Mouse (Mus musculus): ENCODE measurements around the gene Ltb. TPM values are rescaled to one million over a fixed set of nuclear protein-coding genes. Genes with fewer than 3 reads are reported as not detected.

Gene Ltb
- polyA plus RNA-seq, 1 experiment from 2014 or later: 0.48 TPM

- ATAC-seq (replicated peaks; ENCODE audit: insufficient number of reproducible peaks, low FRiP score, low TSS enrichment, low read depth) (no peak), DNase-seq (ENCODE audit: low spot score) (no peak)
- 84% methylated on average over 7 of the region's 7 CpGs for WGBS
- Histone ChIP-seq H3K4me3 (ENCODE audit: low read depth, low read length) (no peak overlapping the region), H3K4me2 (ENCODE audit: low read depth, low read length) (no peak overlapping the region), H3K27me3 (ENCODE audit: control insufficient read depth, insufficient read depth, low read length) (no peaks in the 10 kb centered on the region), H3K9me3 (replicated peaks; ENCODE audit: control insufficient read depth, low read length) (no peaks in the 10 kb centered on the region), H3K9ac (replicated peaks; ENCODE audit: low read length) (no peak overlapping the region), H3K4me1 (ENCODE audit: control insufficient read depth, insufficient read depth, low read length) (peaks cover 2% of the 10 kb centered on the region; the same call in 1 of the 2 replicates), H3K27ac (replicated peaks; ENCODE audit: low read depth, low read length) (no peak overlapping the region), H3K36me3 (replicated peaks; ENCODE audit: control insufficient read depth, insufficient read depth, low read depth, low read length) (no peaks in the 10 kb centered on the region)
Observed at GRCm38 (mm10) chr17:35167794-35168193, 26.4 kb upstream of the Ltb start.

GRCm38 (mm10) chr17:35168541-35169207 is 25.6 kb upstream of the Ltb start:
- H3K4me1 ChIP-seq (ENCODE audit: control insufficient read depth, insufficient read depth, low read length): no peaks in the 10 kb centered on the region
- 22% methylated on average over 4 of the region's 4 CpGs for WGBS
- H3K27ac ChIP-seq (replicated peaks; ENCODE audit: low read depth, low read length): no peak overlapping the region
- no peak overlapping the region for H3K4me2 ChIP-seq (ENCODE audit: low read depth, low read length)
- H3K9ac ChIP-seq (replicated peaks; ENCODE audit: low read length): no peak overlapping the region
- DNase-seq (ENCODE audit: low spot score) (peak; percentile 84), ATAC-seq (replicated peaks; ENCODE audit: insufficient number of reproducible peaks, low FRiP score, low TSS enrichment, low read depth) (no peak)
- H3K4me3 ChIP-seq (ENCODE audit: low read depth, low read length): no peak overlapping the region
- no peaks in the 10 kb centered on the region for H3K27me3 ChIP-seq (ENCODE audit: control insufficient read depth, insufficient read depth, low read length)
- no peaks in the 10 kb centered on the region for H3K9me3 ChIP-seq (replicated peaks; ENCODE audit: control insufficient read depth, low read length)
- H3K36me3 ChIP-seq (replicated peaks; ENCODE audit: control insufficient read depth, insufficient read depth, low read depth, low read length): no peaks in the 10 kb centered on the region

DNA sequence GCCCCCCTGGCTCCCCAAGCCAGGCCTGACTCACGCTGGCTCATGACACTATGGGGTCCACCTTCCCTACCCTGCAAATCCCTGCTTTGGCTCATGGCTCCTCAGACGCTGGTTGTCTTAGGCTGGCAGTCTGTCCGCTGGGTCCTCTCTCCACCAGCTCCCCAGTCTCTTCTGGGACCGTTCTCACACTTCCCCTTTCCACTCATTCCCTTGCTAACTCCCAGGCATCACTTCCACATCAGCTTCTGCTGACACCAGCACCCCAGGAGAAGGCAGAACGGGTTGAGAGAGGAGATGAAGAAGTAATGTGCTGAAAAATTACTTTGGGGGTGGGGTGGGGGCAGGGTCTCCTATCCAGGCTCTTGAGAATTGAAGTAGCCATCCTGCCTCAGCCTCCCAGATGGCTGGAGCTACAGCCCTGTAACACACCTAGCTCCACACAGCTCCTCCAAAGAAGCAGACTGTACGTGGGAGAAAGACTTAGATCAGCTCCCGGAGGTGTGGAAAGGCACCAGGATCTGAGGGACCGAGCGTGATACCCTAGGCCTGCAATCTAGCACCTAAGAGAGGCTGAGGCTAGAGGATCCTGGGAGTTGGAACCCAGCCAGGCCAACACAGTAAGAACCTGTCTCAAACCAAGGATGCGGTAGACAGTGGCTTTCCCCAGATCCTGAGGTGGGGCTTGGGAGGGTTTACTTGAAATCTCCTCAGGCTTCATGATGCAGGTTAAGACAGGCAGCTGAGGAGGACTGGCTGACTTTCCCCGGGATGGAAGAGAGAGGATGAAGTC is 21.6 kb upstream of the Ltb start:
- H3K36me3 ChIP-seq (replicated peaks; ENCODE audit: control insufficient read depth, insufficient read depth, low read depth, low read length): no peaks in the 10 kb centered on the region
- H3K27me3 ChIP-seq (ENCODE audit: control insufficient read depth, insufficient read depth, low read length): no peaks in the 10 kb centered on the region
- WGBS: 72% methylated on average over 11 of the region's 11 CpGs
- no peaks in the 10 kb centered on the region for H3K4me1 ChIP-seq (ENCODE audit: control insufficient read depth, insufficient read depth, low read length)
- H3K9ac ChIP-seq (replicated peaks; ENCODE audit: low read length): no peak overlapping the region
- H3K4me2 ChIP-seq (ENCODE audit: low read depth, low read length): no peak overlapping the region
- no peak overlapping the region for H3K27ac ChIP-seq (replicated peaks; ENCODE audit: low read depth, low read length)
- no peak overlapping the region for H3K4me3 ChIP-seq (ENCODE audit: low read depth, low read length)
- DNase-seq (ENCODE audit: low spot score) (no peak), ATAC-seq (replicated peaks; ENCODE audit: insufficient number of reproducible peaks, low FRiP score, low TSS enrichment, low read depth) (no peak)
- no peaks in the 10 kb centered on the region for H3K9me3 ChIP-seq (replicated peaks; ENCODE audit: control insufficient read depth, low read length)

GRCm38 (mm10) chr17:35173329-35173728 is 20.9 kb upstream of the Ltb start:
- DNase-seq (ENCODE audit: low spot score) (no peak), ATAC-seq (replicated peaks; ENCODE audit: insufficient number of reproducible peaks, low FRiP score, low TSS enrichment, low read depth) (no peak)
- Histone ChIP-seq H3K4me3 (ENCODE audit: low read depth, low read length) (no peak overlapping the region), H3K36me3 (replicated peaks; ENCODE audit: control insufficient read depth, insufficient read depth, low read depth, low read length) (no peaks in the 10 kb centered on the region), H3K9ac (replicated peaks; ENCODE audit: low read length) (no peak overlapping the region), H3K4me2 (ENCODE audit: low read depth, low read length) (no peak overlapping the region), H3K9me3 (replicated peaks; ENCODE audit: control insufficient read depth, low read length) (no peaks in the 10 kb centered on the region), H3K4me1 (ENCODE audit: control insufficient read depth, insufficient read depth, low read length) (no peaks in the 10 kb centered on the region), H3K27ac (replicated peaks; ENCODE audit: low read depth, low read length) (no peak overlapping the region), H3K27me3 (ENCODE audit: control insufficient read depth, insufficient read depth, low read length) (no peaks in the 10 kb centered on the region)
- WGBS: 70% methylated on average over 3 of the region's 3 CpGs

GRCm38 (mm10) chr17:35174201-35174977 is 19.9 kb upstream of the Ltb start:
- Histone ChIP-seq H3K27ac (replicated peaks; ENCODE audit: low read depth, low read length) (no peak overlapping the region), H3K4me3 (ENCODE audit: low read depth, low read length) (no peak overlapping the region), H3K9me3 (replicated peaks; ENCODE audit: control insufficient read depth, low read length) (no peaks in the 10 kb centered on the region), H3K4me2 (ENCODE audit: low read depth, low read length) (no peak overlapping the region), H3K4me1 (ENCODE audit: control insufficient read depth, insufficient read depth, low read length) (no peaks in the 10 kb centered on the region), H3K9ac (replicated peaks; ENCODE audit: low read length) (no peak overlapping the region), H3K36me3 (replicated peaks; ENCODE audit: control insufficient read depth, insufficient read depth, low read depth, low read length) (no peaks in the 10 kb centered on the region), H3K27me3 (ENCODE audit: control insufficient read depth, insufficient read depth, low read length) (no peaks in the 10 kb centered on the region)
- ATAC-seq (replicated peaks; ENCODE audit: insufficient number of reproducible peaks, low FRiP score, low TSS enrichment, low read depth) (no peak), DNase-seq (ENCODE audit: low spot score) (no peak)
- WGBS: 65% methylated on average over 8 of the region's 8 CpGs

DNA sequence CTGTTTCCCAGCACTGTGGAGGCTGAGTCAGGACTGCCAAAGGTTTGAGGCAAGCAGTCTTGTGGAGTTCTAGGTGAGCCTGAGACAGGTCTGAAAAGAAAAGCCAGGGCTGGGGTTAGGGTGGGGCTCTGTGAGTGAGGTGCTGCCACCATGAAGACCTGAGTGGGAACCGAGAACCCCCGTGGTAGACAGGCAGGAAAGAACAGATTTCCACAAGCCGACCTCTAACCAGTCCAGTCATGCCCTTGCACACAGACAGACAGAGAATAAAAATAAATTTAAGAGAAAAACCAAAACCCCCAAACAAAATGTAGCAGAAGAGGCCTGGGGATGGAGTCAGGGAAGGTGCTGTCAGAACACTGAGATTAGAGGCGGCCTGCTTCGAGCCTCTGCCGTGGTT is 18.9 kb upstream of the Ltb start:
- H3K27me3 ChIP-seq (ENCODE audit: control insufficient read depth, insufficient read depth, low read length): no peaks in the 10 kb centered on the region
- no peaks in the 10 kb centered on the region for H3K36me3 ChIP-seq (replicated peaks; ENCODE audit: control insufficient read depth, insufficient read depth, low read depth, low read length)
- DNase-seq (ENCODE audit: low spot score) (no peak), ATAC-seq (replicated peaks; ENCODE audit: insufficient number of reproducible peaks, low FRiP score, low TSS enrichment, low read depth) (no peak)
- H3K4me3 ChIP-seq (ENCODE audit: low read depth, low read length): no peak overlapping the region
- no peak overlapping the region for H3K27ac ChIP-seq (replicated peaks; ENCODE audit: low read depth, low read length)
- H3K9ac ChIP-seq (replicated peaks; ENCODE audit: low read length): no peak overlapping the region
- no peaks in the 10 kb centered on the region for H3K4me1 ChIP-seq (ENCODE audit: control insufficient read depth, insufficient read depth, low read length)
- no peak overlapping the region for H3K4me2 ChIP-seq (ENCODE audit: low read depth, low read length)
- WGBS: 77% methylated on average over 6 of the region's 6 CpGs
- no peaks in the 10 kb centered on the region for H3K9me3 ChIP-seq (replicated peaks; ENCODE audit: control insufficient read depth, low read length)

GRCm38 (mm10) chr17:35175968-35176367 is 18.3 kb upstream of the Ltb start, which contains the start of gene Aif1:
TSS of gene Aif1 (minus strand) at chr17:35176068.
- Histone ChIP-seq H3K36me3 (replicated peaks; ENCODE audit: control insufficient read depth, insufficient read depth, low read depth, low read length) (no peaks in the 10 kb centered on the region), H3K4me1 (ENCODE audit: control insufficient read depth, insufficient read depth, low read length) (no peaks in the 10 kb centered on the region), H3K9ac (replicated peaks; ENCODE audit: low read length) (no peak within 1 kb of the TSS), H3K4me3 (ENCODE audit: low read depth, low read length) (no peak within 1 kb of the TSS), H3K4me2 (ENCODE audit: low read depth, low read length) (no peak within 1 kb of the TSS), H3K27ac (replicated peaks; ENCODE audit: low read depth, low read length) (no peak within 1 kb of the TSS), H3K27me3 (ENCODE audit: control insufficient read depth, insufficient read depth, low read length) (no peaks in the 10 kb centered on the region), H3K9me3 (replicated peaks; ENCODE audit: control insufficient read depth, low read length) (no peaks in the 10 kb centered on the region)
- DNase-seq (ENCODE audit: low spot score) (no peak), ATAC-seq (replicated peaks; ENCODE audit: insufficient number of reproducible peaks, low FRiP score, low TSS enrichment, low read depth) (no peak)
- 42% methylated on average over 2 of the region's 2 CpGs for WGBS
